Mouse (Mus musculus): ENCODE measurements around the gene Pdk2. TPM values are rescaled to one million over a fixed set of nuclear protein-coding genes. Genes with fewer than 3 reads are reported as not detected.

The Pdk2 gene
- polyA plus RNA-seq, 1 experiment from 2014 or later, result 10.0 TPM

GRCm38 (mm10) chr11:95006525-95007219 lies 34.5 kb downstream of the Pdk2 start:
- peak overlapping the region; percentile 69 for H3K9ac ChIP-seq
- peaks cover 83% of the 10 kb centered on the region for H3K4me1 ChIP-seq
- H3K4me2 ChIP-seq, result peak overlapping the region; percentile 76
- 1% methylated on average over 27 of the region's 27 CpGs for WGBS (ENCODE audit: insufficient replicate concordance)
- H3K36me3 ChIP-seq, result peaks cover 44% of the 10 kb centered on the region
- peaks cover 6% of the 10 kb centered on the region; the same call in 1 of the 2 replicates for H3K27me3 ChIP-seq (replicated peaks)
- H3K4me3 ChIP-seq, result peak overlapping the region; percentile 57
- H3K9me3 ChIP-seq (replicated peaks), result no peaks in the 10 kb centered on the region
- peak overlapping the region; percentile 100 for H3K27ac ChIP-seq
- peak; percentile 63 for ATAC-seq

DNA sequence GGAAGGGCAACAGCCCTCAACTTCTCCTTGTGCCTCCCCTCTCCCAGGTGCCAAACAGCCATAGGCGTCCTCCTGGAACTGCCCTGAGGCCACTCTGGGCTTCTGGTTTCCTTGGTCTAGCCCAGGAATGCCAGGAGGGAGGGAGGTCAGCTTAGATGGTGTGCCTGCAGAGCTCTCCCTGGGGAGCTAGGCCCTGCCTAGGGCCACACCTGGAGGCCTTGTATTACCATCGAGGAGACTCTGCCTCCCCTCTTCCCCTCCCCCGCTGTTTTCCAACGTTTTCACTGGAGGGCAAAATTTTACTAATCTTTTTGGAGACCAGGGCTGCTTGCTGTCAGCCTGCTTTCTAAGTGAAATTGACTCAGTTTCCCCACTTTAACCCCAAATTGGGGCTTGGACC lies 35.1 kb downstream of the Pdk2 start:
- ATAC-seq, result no peak
- Histone ChIP-seq H3K4me2 (peak overlapping the region; percentile 76), H3K27me3 (replicated peaks) (peaks cover 2% of the 10 kb centered on the region; the same call in 1 of the 2 replicates), H3K9me3 (replicated peaks) (no peaks in the 10 kb centered on the region), H3K36me3 (peaks cover 49% of the 10 kb centered on the region), H3K27ac (peak overlapping the region; percentile 100), H3K4me3 (peak overlapping the region; percentile 57), H3K4me1 (peaks cover 84% of the 10 kb centered on the region), H3K9ac (peak overlapping the region; percentile 69)
- WGBS (ENCODE audit: insufficient replicate concordance), result 45% methylated on average over 4 of the region's 4 CpGs

GRCm38 (mm10) chr11:95004937-95005198 lies 36.3 kb downstream of the Pdk2 start:
- 73% methylated on average over 6 of the region's 6 CpGs for WGBS (ENCODE audit: insufficient replicate concordance)
- Histone ChIP-seq H3K4me2 (no peak overlapping the region), H3K27me3 (replicated peaks) (no peaks in the 10 kb centered on the region), H3K4me3 (no peak overlapping the region), H3K27ac (peak overlapping the region; percentile 100), H3K9me3 (replicated peaks) (no peaks in the 10 kb centered on the region), H3K9ac (no peak overlapping the region), H3K4me1 (peaks cover 96% of the 10 kb centered on the region), H3K36me3 (peaks cover 61% of the 10 kb centered on the region)
- no peak for ATAC-seq

DNA sequence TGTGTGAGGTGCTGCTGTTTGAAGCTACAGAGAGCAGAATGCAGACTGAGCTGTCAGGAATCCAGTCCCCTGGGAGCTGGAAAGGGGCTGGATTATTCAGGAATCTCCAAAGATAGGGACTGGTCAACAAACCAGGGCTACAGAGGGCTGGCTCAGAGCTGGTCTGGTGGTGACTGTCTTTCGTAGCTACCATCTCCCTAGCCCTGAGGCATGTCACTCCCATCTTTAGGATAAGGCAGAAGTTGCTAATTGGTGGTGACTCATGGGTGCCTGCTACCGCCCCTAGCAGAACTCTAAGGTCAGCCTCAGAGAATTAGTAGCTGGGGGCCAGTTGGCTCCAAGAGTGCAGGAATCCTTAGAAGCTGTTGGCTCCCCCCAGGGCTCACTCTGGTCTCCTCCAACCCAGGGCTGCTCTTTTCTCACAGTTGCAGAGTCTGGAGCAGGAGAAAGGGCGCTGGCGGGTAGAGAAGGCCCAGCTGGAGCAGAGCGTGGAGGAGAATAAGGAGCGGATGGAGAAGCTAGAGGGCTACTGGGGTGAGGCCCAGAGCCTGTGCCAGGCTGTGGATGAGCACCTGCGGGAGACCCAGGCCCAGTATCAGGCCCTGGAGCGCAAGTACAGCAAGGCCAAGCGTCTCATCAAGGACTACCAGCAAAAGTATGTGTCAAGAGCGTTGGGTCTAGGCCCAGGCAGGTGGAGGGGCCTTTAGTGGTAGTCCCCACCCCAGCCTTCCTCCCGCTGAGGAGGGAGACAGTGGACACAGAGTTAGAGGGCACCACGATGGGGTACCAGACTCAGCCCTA lies 36.8 kb downstream of the Pdk2 start:
- no peak for ATAC-seq
- 77% methylated on average over 12 of the region's 12 CpGs for WGBS (ENCODE audit: insufficient replicate concordance)
- H3K4me3 ChIP-seq, result no peak overlapping the region
- H3K27ac ChIP-seq, result peak overlapping the region; percentile 100
- peaks cover 66% of the 10 kb centered on the region for H3K36me3 ChIP-seq
- no peak overlapping the region for H3K9ac ChIP-seq
- H3K4me2 ChIP-seq, result no peak overlapping the region
- H3K27me3 ChIP-seq (replicated peaks), result no peaks in the 10 kb centered on the region
- H3K9me3 ChIP-seq (replicated peaks), result no peaks in the 10 kb centered on the region
- peaks cover 99% of the 10 kb centered on the region for H3K4me1 ChIP-seq

GRCm38 (mm10) chr11:95002705-95003104 lies 38.4 kb downstream of the Pdk2 start:
- Histone ChIP-seq H3K36me3 (peaks cover 82% of the 10 kb centered on the region), H3K27me3 (replicated peaks) (no peaks in the 10 kb centered on the region), H3K9ac (peak overlapping the region; percentile 33), H3K9me3 (replicated peaks) (no peaks in the 10 kb centered on the region), H3K4me3 (no peak overlapping the region), H3K27ac (peak overlapping the region; percentile 41; the same call in 1 of the 2 replicates), H3K4me2 (no peak overlapping the region), H3K4me1 (peaks cover 99% of the 10 kb centered on the region)
- 88% methylated on average over 8 of the region's 8 CpGs for WGBS (ENCODE audit: insufficient replicate concordance)
- no peak for ATAC-seq

DNA sequence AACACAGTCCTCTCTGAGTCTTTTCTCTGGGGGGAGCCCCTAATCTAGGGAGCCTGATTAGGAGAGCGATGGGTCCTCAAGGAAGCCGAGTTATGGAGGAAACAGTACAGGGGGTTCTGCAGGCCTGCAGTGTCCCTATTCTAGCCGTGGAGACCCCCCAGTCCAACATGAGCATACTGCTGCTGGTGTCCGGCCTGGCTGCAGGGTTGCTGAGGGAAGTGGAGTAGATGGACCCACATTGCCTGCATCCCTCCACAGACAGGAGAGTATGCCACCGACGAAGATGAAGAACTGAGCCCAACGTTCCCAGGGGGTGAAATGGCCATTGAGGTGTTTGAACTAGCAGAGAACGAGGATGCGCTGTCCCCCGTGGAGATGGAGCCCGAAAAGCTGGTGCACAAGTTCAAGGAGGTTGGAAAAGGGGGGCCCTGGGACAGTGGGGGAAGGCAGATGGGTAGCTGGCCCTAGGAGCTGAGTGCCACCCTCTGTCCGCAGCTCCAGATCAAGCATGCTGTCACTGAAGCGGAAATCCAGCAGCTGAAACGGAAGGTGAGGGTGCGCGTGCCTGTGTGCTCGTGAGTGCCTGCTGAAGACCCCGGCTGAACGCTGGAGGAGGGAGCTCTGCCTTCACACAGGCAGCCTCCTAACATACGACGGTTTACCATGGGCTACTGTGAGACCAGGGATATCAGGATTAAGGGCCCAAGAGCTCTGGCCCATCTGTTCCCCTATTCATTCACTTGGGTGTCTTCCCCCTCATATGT lies 39.4 kb downstream of the Pdk2 start:
- no peak for ATAC-seq
- Histone ChIP-seq H3K27me3 (replicated peaks) (no peaks in the 10 kb centered on the region), H3K9me3 (replicated peaks) (no peaks in the 10 kb centered on the region), H3K9ac (no peak overlapping the region), H3K4me2 (no peak overlapping the region), H3K4me1 (peaks cover 99% of the 10 kb centered on the region), H3K4me3 (no peak overlapping the region), H3K36me3 (peaks cover 92% of the 10 kb centered on the region), H3K27ac (peak overlapping the region; percentile 62)
- 86% methylated on average over 21 of the region's 21 CpGs for WGBS (ENCODE audit: insufficient replicate concordance)

DNA sequence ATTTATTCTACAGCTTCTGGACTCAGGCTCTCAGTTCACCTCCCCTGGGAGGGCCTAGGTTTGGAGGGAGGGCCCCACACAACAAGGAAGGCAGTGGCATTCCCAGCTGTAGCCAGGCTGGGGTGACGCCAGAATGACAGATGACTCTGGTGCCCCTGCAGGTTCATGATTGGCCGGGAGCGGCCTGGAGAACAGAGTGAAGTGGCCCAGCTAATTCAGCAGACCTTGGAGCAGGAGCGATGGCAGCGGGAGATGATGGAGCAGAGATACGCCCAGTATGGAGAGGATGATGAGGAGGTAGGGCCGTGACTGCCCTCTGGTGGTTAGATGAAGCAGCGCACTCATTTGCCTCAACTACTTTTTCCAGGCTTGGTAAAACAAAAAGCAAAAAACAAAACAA lies 40.1 kb downstream of the Pdk2 start:
- Histone ChIP-seq H3K4me2 (peak overlapping the region; percentile 94), H3K4me1 (peaks cover 99% of the 10 kb centered on the region), H3K9ac (peak overlapping the region; percentile 95), H3K9me3 (replicated peaks) (no peaks in the 10 kb centered on the region), H3K27me3 (replicated peaks) (no peaks in the 10 kb centered on the region), H3K27ac (peak overlapping the region; percentile 90), H3K4me3 (peak overlapping the region; percentile 54; the same call in 1 of the 2 replicates), H3K36me3 (peaks cover 98% of the 10 kb centered on the region)
- peak; percentile 31; the same call in 1 of the 2 replicates for ATAC-seq
- WGBS (ENCODE audit: insufficient replicate concordance), result 8% methylated on average over 8 of the region's 8 CpGs

DNA sequence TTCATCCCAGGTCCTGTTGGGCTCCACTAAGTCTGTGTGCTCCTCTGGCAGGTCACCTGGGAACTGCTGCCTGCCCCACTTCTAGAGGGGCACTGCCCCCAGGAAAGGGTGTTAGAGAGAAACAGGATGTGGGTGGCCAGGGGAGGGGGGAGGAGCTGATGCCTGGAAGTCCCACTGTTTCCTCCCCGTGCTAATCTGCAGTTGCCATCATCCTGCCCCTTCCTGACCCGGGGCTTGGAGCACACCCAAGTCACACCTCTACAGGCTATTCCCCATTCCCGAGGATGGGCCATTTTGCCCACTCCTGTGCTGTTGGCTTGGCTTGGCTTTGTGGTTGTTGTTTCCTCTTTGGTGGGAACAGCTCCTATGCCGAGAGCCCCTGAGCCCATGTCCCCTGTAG lies 40.6 kb downstream of the Pdk2 start:
- 9% methylated on average over 4 of the region's 4 CpGs for WGBS (ENCODE audit: insufficient replicate concordance)
- Histone ChIP-seq H3K4me3 (peak overlapping the region; percentile 54; the same call in 1 of the 2 replicates), H3K9me3 (replicated peaks) (no peaks in the 10 kb centered on the region), H3K4me1 (peaks cover 99% of the 10 kb centered on the region), H3K27ac (peak overlapping the region; percentile 90), H3K27me3 (replicated peaks) (no peaks in the 10 kb centered on the region), H3K9ac (peak overlapping the region; percentile 95), H3K36me3 (peaks cover 98% of the 10 kb centered on the region), H3K4me2 (peak overlapping the region; percentile 94)
- no peak for ATAC-seq

DNA sequence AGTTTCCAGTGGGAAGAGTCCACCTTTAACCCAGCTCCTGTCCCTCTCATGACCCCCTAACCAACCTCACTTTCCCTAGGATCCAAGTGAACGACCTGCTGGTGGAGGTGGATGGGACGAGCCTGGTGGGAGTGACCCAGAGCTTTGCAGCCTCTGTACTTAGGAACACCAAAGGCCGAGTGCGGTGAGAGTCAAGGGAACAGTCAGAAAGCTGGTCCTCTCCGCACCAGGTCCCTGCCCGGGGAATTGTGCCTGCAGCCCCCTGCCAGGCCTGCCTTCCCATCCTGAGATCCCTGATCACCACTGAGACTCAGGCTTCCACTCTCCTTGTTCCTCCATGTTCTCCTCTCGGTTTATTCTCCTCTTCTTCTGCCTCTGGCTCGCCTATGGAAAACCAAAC lies 41.0 kb downstream of the Pdk2 start:
- H3K4me3 ChIP-seq, result peak overlapping the region; percentile 54; the same call in 1 of the 2 replicates
- peaks cover 99% of the 10 kb centered on the region for H3K4me1 ChIP-seq
- peak overlapping the region; percentile 90 for H3K27ac ChIP-seq
- H3K9me3 ChIP-seq (replicated peaks), result no peaks in the 10 kb centered on the region
- peaks cover 98% of the 10 kb centered on the region for H3K36me3 ChIP-seq
- no peak for ATAC-seq
- peak overlapping the region; percentile 95 for H3K9ac ChIP-seq
- peak overlapping the region; percentile 94 for H3K4me2 ChIP-seq
- H3K27me3 ChIP-seq (replicated peaks), result no peaks in the 10 kb centered on the region
- 47% methylated on average over 8 of the region's 8 CpGs for WGBS (ENCODE audit: insufficient replicate concordance)

GRCm38 (mm10) chr11:94998041-94998531 lies 43.1 kb downstream of the Pdk2 start:
- peak overlapping the region; percentile 54 for H3K4me3 ChIP-seq
- ATAC-seq, result peak; percentile 36
- WGBS (ENCODE audit: insufficient replicate concordance), result 49% methylated on average over 16 of the region's 16 CpGs
- H3K27me3 ChIP-seq (replicated peaks), result no peaks in the 10 kb centered on the region
- peak overlapping the region; percentile 94 for H3K4me2 ChIP-seq
- H3K9ac ChIP-seq, result peak overlapping the region; percentile 95
- peaks cover 96% of the 10 kb centered on the region for H3K36me3 ChIP-seq
- no peaks in the 10 kb centered on the region for H3K9me3 ChIP-seq (replicated peaks)
- H3K27ac ChIP-seq, result peak overlapping the region; percentile 90
- H3K4me1 ChIP-seq, result peaks cover 99% of the 10 kb centered on the region

DNA sequence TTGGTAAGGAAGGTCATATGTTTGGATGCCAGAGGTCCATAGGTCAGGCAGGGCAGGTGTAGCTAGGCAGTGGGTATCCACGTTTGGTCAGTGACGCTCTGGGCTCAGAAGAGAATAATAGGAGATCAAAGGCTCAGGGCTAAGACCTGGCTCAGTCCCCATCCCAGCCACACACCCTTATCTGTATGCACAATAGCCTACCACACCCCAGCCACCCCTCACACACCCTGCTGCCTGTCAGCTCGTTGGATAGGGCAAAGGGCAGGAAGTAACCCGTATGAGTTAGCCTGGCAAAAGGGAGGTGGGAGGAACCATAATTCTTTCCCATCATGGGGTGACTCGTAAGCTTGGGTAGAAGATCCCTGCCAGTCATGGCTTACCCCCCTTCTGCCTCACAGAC lies 43.6 kb downstream of the Pdk2 start:
- H3K36me3 ChIP-seq, result peaks cover 91% of the 10 kb centered on the region
- ATAC-seq, result peak; percentile 93
- H3K4me3 ChIP-seq, result peak overlapping the region; percentile 54
- peak overlapping the region; percentile 94 for H3K4me2 ChIP-seq
- H3K27me3 ChIP-seq (replicated peaks), result no peaks in the 10 kb centered on the region
- WGBS (ENCODE audit: insufficient replicate concordance), result 16% methylated on average over 5 of the region's 5 CpGs
- H3K4me1 ChIP-seq, result peaks cover 99% of the 10 kb centered on the region
- peak overlapping the region; percentile 95 for H3K9ac ChIP-seq
- H3K27ac ChIP-seq, result peak overlapping the region; percentile 90
- H3K9me3 ChIP-seq (replicated peaks), result no peaks in the 10 kb centered on the region
